Mouse (Mus musculus): ENCODE data around the gene Cabcoco1. TPM values are rescaled to one million over a fixed set of nuclear protein-coding genes. Genes with fewer than 3 reads are reported as not detected.

Cabcoco1 gene
- polyA plus RNA-seq, 1 experiment from 2014 or later, result 0.71 TPM

DNA sequence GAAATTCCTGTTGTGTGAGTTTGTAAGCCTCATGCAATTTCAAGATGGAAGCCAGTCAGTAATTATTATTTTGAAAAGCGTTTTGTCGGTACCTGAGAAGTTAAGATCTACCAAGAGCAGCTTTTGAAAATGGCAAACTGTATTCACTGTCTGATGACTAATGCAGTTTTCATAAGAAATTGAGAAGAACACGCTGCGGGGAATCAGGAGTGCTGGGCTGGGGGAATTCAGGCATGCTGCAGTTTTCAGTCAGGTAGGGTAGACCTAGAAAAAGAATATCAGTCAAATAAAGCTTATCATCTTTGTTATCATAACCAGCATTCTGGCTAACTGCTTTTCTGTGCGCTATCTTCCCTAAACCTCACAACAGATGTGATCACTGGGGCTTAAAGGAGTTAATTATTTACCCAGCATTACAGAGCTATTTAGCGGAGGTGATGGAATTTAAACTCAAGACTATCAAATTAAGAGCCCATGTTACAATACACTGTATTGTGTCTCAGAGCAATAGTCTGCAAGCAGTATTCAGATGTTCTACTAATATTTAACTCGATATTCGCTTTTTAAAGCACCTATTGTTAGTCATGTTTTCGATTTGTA is 9.1 kb upstream of the Cabcoco1 start:
- no peak overlapping the region for H3K27ac ChIP-seq

DNA sequence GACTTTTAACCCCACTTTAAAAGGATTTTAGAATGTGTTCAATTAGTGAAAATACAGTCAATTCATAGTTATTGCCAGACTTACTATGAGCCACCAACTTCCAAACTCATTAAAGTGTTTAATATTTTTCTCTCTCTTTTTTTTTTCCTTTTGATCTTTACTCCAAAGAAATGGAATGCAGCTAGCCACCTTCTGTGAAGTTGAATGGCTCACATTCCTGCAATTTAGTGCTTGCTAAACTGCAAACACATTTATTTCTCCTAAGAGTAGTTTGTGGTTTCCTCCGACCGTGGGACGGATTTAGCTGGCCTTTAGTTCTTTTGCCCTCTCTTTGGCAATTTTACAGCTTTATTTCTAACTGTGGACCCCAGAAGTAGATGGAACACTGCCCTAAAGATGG is 1.4 kb upstream of the Cabcoco1 start:
- ATAC-seq (ENCODE audit: low FRiP score, low read depth), result no peak
- H3K9ac ChIP-seq, result no peak overlapping the region
- H3K27ac ChIP-seq, result no peak overlapping the region
- no peaks in the 10 kb centered on the region for H3K9me3 ChIP-seq
- 67% methylated on average over 3 of the region's 3 CpGs for WGBS
- H3K4me2 ChIP-seq (replicated peaks), result no peak overlapping the region
- peaks cover 13% of the 10 kb centered on the region for H3K4me1 ChIP-seq
- no peaks in the 10 kb centered on the region for H3K27me3 ChIP-seq (replicated peaks)
- H3K4me3 ChIP-seq, result no peak overlapping the region
- no peaks in the 10 kb centered on the region for H3K36me3 ChIP-seq

More for the DNA sequence above, 9.1 kb upstream of the Cabcoco1 start:
- WGBS, result 83% methylated on average over 9 of the region's 9 CpGs
- H3K4me3 ChIP-seq, result no peak overlapping the region
- H3K9me3 ChIP-seq, result no peaks in the 10 kb centered on the region
- H3K9ac ChIP-seq, result no peak overlapping the region
- no peaks in the 10 kb centered on the region for H3K4me1 ChIP-seq
- H3K27me3 ChIP-seq (replicated peaks), result no peaks in the 10 kb centered on the region
- H3K4me2 ChIP-seq (replicated peaks), result no peak overlapping the region
- no peaks in the 10 kb centered on the region for H3K36me3 ChIP-seq
- no peak for ATAC-seq (ENCODE audit: low FRiP score, low read depth)

DNA sequence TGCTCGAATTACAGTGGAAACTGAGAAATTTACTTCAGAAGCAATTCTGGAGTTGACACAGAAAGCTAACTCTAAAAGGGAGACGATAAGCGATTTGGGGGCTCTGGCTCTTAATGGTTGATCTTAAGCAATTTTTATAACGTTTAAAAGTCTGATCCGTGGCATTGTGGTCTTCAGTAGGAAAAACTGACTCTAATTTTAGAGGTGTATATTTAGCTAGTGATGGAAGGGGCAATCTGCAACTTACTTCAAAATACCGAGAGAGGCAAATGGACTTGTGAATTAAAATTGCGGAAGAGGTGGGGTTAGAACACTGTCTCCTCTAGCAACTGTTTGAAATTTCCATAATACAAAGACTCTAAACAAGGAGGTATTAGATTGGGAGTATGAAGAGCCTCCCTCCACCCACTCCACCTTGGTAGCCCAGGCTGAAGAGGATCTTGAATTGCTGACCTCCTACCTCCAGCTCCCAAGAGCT is 286 bp upstream of the Cabcoco1 start:
- Histone ChIP-seq H3K27ac (no peak overlapping the region), H3K9ac (no peak overlapping the region), H3K27me3 (replicated peaks) (no peaks in the 10 kb centered on the region), H3K4me1 (peaks cover 13% of the 10 kb centered on the region), H3K4me3 (no peak overlapping the region), H3K9me3 (no peaks in the 10 kb centered on the region), H3K36me3 (no peaks in the 10 kb centered on the region), H3K4me2 (replicated peaks) (peak overlapping the region; percentile 55)
- WGBS, result 42% methylated on average over 7 of the region's 7 CpGs
- no peak for ATAC-seq (ENCODE audit: low FRiP score, low read depth)

DNA sequence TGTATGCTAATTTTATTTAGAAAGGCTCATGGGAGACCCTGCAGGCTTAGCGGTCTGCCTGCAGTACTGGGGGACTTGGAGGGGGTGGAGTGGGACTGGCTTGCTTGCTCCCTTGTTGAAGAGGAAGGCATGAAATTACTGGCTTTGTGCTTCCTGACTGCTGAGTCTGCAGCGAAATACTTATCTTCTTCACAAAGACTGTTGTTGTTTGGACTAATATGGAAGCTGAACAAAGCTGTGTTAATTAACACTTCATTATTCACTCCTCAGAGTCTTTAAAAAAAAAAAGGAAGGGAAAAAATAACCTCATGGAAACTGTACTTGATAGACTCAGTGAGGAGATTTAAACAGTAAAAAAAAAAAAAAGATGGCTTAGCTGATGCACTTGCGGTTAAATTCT is 1.1 kb downstream of the Cabcoco1 start:
- Histone ChIP-seq H3K27ac (no peak overlapping the region), H3K27me3 (replicated peaks) (no peaks in the 10 kb centered on the region), H3K36me3 (no peaks in the 10 kb centered on the region), H3K9ac (no peak overlapping the region), H3K4me1 (peaks cover 13% of the 10 kb centered on the region), H3K4me2 (replicated peaks) (0 out of 2 replicates have a peak overlapping the region, but pooled peaks have one; percentile 55), H3K9me3 (no peaks in the 10 kb centered on the region), H3K4me3 (no peak overlapping the region)
- peak; percentile 86 for ATAC-seq (ENCODE audit: low FRiP score, low read depth)
- WGBS, result 26% methylated on average over 3 of the region's 3 CpGs

DNA sequence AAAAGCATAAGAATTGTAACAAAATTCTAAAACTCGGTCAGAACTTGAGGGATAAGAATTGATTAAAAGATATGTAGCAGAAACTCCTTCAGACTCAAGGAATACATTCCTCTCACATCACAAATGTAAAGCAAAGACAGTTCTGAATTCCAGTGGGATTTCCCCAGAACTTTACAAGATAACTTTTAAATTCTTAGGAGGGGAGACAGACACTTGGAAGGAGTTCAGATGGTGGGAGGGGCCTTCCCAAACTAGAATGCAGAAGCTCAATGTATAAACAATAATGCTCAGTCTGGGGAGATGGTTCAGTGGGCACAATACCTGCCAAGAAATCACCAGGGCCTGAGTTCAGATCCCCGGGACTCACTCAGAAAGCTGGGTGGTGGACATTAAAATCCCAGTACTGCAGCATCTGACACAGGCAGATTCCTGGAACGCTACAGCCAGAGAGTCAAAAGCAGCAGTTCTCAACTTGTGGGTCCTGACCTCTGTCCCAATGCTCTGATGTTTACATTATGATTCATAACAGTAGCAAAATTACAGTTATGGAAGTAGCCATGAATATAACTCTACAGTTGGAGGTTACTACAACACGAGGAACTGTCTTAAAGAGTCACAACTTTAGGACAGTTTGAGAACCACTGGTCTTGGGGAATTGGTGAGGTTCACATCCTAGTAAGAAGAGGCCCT is 4.3 kb downstream of the Cabcoco1 start:
- no peak overlapping the region for H3K27ac ChIP-seq
- no peak overlapping the region for H3K9ac ChIP-seq
- no peaks in the 10 kb centered on the region for H3K36me3 ChIP-seq
- no peak overlapping the region for H3K4me3 ChIP-seq
- H3K4me2 ChIP-seq (replicated peaks), result no peak overlapping the region
- 78% methylated on average over 4 of the region's 4 CpGs for WGBS
- no peaks in the 10 kb centered on the region for H3K27me3 ChIP-seq (replicated peaks)
- ATAC-seq (ENCODE audit: low FRiP score, low read depth), result no peak
- H3K4me1 ChIP-seq, result peaks cover 13% of the 10 kb centered on the region
- H3K9me3 ChIP-seq, result no peaks in the 10 kb centered on the region

DNA sequence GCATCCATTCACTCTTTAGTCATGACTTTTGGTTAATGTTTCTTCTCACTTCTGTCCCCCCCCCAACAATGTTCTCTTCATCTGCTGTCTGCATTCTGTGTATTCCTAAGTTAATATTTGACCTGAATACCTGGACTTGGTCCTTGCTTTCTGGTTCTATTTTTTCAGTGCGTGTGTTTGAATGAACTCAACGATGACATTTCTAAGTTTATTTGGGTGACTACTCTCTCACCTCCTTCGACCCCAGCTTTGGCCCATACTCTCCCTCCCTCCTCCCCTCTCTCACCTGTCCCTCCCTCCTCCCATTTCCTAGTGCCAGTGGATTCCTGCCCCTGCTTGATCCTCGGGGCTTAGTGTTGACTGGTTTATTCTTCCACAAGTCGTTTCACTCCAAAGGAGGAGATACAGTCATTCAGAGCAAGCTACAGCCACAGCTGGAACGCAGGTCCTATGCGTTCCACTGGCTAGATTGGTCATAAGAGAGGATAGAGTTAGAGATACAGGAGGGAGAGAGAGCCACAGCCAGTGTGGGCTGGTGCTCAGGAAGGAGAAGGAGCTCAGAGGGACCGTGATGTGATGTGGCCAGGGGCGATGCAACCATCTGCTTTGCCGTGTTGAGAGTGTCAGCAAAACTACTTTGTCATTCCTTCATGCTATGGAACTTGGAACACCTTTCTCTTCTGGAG is 12.2 kb downstream of the Cabcoco1 start:
- Histone ChIP-seq H3K4me1 (no peaks in the 10 kb centered on the region), H3K27me3 (replicated peaks) (no peaks in the 10 kb centered on the region), H3K36me3 (no peaks in the 10 kb centered on the region), H3K4me3 (no peak overlapping the region), H3K4me2 (replicated peaks) (no peak overlapping the region), H3K9me3 (no peaks in the 10 kb centered on the region), H3K9ac (no peak overlapping the region), H3K27ac (no peak overlapping the region)
- no peak for ATAC-seq (ENCODE audit: low FRiP score, low read depth)
- WGBS, result 85% methylated on average over 10 of the region's 10 CpGs

DNA sequence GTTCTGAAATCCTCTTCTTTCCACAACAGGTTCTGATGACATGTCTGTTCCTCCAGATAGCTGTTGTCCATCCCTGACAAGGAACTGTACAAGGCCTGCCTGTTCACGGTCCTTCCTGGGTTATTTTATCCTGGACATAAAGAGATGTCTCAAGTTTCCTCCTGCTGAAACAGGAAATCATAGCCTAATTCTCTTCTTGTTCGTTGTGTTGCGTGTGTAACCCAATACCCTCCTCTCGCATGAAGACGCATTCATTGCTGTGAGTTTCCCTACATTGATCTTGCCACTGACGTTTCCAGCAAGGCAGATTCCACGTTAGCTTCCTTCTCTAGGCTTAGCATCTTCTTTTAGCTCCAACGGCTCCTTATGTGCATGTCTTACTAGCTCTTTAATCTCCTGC is 12.7 kb downstream of the Cabcoco1 start:
- Histone ChIP-seq H3K27me3 (replicated peaks) (no peaks in the 10 kb centered on the region), H3K9ac (no peak overlapping the region), H3K4me1 (no peaks in the 10 kb centered on the region), H3K4me3 (no peak overlapping the region), H3K36me3 (no peaks in the 10 kb centered on the region), H3K9me3 (no peaks in the 10 kb centered on the region), H3K4me2 (replicated peaks) (no peak overlapping the region), H3K27ac (no peak overlapping the region)
- ATAC-seq (ENCODE audit: low FRiP score, low read depth), result no peak
- WGBS, result 73% methylated on average over 8 of the region's 8 CpGs

DNA sequence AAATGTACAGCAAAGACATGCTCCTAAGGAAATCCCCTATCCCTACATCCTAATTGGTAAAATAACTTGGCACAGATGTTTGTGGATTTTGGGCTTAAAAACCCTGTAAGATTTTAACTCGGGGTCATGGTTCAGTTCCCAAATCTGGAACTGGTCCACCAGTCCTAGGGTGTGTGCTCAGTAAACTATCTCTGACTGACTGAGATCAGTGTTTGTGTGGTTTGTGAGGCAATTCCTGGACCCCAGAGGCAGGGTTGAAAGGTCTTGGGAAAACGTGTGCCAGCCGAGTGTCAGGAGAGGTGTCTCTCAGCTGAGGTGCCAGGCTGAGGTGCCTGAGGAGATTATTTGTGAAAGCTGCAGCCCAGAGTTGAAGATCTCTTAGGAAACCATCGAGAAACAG is 19.6 kb downstream of the Cabcoco1 start:
- Histone ChIP-seq H3K4me2 (replicated peaks) (no peak overlapping the region), H3K4me1 (no peaks in the 10 kb centered on the region), H3K36me3 (no peaks in the 10 kb centered on the region), H3K9ac (no peak overlapping the region), H3K27ac (no peak overlapping the region), H3K4me3 (no peak overlapping the region), H3K9me3 (no peaks in the 10 kb centered on the region), H3K27me3 (replicated peaks) (no peaks in the 10 kb centered on the region)
- no peak for ATAC-seq (ENCODE audit: low FRiP score, low read depth)
- WGBS, result 80% methylated on average over 4 of the region's 4 CpGs

DNA sequence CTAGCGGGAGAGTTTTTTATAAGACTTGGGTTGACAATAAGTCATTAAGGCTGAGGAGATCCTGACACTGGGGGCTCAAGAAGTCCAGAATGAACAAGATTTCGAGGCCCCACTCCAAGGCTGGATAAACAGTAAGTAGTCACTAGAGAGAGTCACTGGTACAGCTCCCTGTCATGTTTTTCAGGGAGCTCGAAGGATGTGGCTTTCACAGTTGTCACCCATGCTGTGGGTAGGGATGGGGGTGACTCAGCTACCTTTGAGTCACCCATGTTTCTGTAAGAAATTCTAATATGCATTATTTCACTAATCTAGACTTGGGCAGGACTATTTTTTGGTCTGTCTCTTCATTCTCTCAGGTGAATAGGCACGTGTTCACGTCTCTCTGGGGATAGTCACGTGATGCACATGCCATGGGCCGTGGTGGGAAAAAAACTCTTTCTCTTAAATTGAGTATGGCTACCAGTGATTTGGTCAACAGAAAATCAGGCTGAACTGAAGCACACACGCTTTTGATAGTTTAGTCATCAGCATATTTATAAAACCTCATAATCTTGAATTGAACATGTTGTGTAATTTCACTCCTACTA is 29.2 kb downstream of the Cabcoco1 start:
- Histone ChIP-seq H3K9me3 (no peaks in the 10 kb centered on the region), H3K27ac (no peak overlapping the region), H3K27me3 (replicated peaks) (no peaks in the 10 kb centered on the region), H3K36me3 (no peaks in the 10 kb centered on the region), H3K4me1 (no peaks in the 10 kb centered on the region), H3K9ac (no peak overlapping the region), H3K4me3 (no peak overlapping the region), H3K4me2 (replicated peaks) (no peak overlapping the region)
- WGBS, result 89% methylated on average over 8 of the region's 8 CpGs
- ATAC-seq (ENCODE audit: low FRiP score, low read depth), result no peak

DNA sequence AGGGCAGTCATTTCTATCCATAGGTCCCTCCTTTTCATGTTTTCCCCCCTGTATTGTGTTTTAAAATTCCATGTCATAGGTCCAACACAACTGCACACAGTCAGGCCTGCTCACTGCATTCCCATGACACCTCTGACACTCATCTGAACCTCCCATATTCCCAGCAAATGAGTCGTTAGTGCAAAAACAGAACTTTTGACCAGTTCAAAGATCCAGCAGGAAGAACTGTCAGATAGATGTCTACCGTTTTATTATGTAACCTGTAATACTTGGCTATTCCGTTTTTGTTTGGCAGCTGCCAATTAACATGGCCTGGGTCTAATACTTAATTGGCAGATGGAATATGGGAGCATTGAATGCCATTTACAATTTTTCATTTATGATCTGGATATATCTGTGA is 34.0 kb downstream of the Cabcoco1 start:
- ATAC-seq (ENCODE audit: low FRiP score, low read depth), result no peak
- H3K9ac ChIP-seq, result no peak overlapping the region
- no peak overlapping the region for H3K4me3 ChIP-seq
- no peaks in the 10 kb centered on the region for H3K4me1 ChIP-seq
- WGBS, result 88% methylated on average over 3 of the region's 3 CpGs
- no peaks in the 10 kb centered on the region for H3K36me3 ChIP-seq
- H3K4me2 ChIP-seq (replicated peaks), result no peak overlapping the region
- H3K27me3 ChIP-seq (replicated peaks), result no peaks in the 10 kb centered on the region
- no peak overlapping the region for H3K27ac ChIP-seq
- no peaks in the 10 kb centered on the region for H3K9me3 ChIP-seq

DNA sequence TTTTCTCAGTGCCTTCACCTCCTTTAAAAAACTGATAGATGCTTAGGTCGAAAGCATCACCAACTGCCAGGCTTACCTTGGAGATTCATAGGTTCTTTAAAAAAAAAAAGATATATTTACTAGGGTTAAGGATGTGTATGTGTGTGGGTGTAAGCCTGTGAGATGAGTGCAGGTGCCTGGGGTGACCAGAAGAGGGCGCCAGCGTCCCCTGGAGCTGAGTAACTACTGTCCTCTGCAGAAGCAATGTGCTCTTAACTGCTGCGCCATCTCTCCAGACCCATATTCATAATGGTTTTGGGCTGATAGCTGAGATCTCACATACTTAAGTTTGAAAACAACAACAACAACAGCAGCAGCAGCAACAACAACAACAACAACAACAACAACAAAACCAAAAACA is 35.5 kb downstream of the Cabcoco1 start:
- Histone ChIP-seq H3K9ac (no peak overlapping the region), H3K4me3 (no peak overlapping the region), H3K27me3 (replicated peaks) (no peaks in the 10 kb centered on the region), H3K27ac (no peak overlapping the region), H3K36me3 (no peaks in the 10 kb centered on the region), H3K9me3 (no peaks in the 10 kb centered on the region), H3K4me1 (no peaks in the 10 kb centered on the region), H3K4me2 (replicated peaks) (no peak overlapping the region)
- WGBS, result 80% methylated on average over 4 of the region's 4 CpGs
- ATAC-seq (ENCODE audit: low FRiP score, low read depth), result no peak

DNA sequence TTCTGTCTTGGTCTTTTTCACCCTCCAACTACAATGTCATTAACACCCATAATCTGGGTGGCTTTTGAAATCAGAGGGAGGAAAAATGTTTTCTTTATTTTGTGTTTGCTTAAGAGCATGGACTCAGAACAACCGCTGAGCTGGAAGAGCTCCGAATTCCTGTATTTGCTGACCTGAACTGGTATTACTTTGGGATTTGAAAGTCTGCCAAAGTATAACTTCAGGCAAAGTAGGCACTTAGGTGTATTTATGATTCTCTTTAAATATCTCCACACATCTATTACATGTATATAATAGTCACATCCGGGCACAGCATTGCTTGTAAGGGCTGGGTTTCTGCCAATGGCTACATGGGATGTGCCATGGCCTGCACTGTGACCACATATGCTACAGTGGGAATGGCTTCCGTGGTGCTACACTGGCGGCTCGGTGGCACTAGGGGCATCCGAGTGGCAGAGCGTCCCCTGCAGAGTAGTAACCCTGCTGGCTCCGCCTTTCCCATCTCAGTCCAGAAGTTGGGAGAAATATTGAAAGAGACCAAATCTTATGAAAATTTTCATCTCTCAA is 37.0 kb downstream of the Cabcoco1 start:
- Histone ChIP-seq H3K36me3 (no peaks in the 10 kb centered on the region), H3K4me2 (replicated peaks) (no peak overlapping the region), H3K9me3 (no peaks in the 10 kb centered on the region), H3K27ac (no peak overlapping the region), H3K27me3 (replicated peaks) (no peaks in the 10 kb centered on the region), H3K4me1 (no peaks in the 10 kb centered on the region), H3K9ac (no peak overlapping the region), H3K4me3 (no peak overlapping the region)
- WGBS, result 88% methylated on average over 9 of the region's 9 CpGs
- ATAC-seq (ENCODE audit: low FRiP score, low read depth), result no peak

Measured in neural tube, embryonic 12.5 days (tissue).